Mouse (Mus musculus): ENCODE data around the gene Usp34. TPM values are rescaled to one million over a fixed set of nuclear protein-coding genes. Genes with fewer than 3 reads are reported as not detected.

The Usp34 gene
- polyA plus RNA-seq, 1 experiment from 2014 or later, result 36.9 TPM

DNA sequence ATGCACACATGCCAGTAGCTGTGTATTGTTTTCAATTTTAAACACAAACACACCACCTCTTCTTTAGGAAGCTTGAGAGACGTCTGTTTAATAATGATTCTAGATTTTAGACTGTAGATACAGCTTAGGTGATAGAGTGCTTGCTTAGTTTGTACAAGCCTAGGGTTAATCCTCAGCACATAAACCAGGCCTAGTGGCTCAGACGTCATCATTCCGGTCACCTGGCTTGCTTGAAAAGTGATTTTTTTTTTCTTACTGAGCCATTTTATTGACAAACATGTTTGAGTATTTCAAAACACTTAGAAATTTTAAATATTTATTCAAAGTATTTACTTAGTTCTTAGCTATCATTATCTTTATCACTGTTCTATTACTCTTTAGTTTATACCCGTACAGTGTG is 65.3 kb downstream of the Usp34 start:
- no peak for ATAC-seq (ENCODE audit: insufficient number of reproducible peaks, low FRiP score, low TSS enrichment, low read depth)
- no peak overlapping the region for H3K27ac ChIP-seq (replicated peaks; ENCODE audit: low read depth, low read length)
- no peak overlapping the region for H3K4me3 ChIP-seq (ENCODE audit: low read depth, low read length)
- H3K9ac ChIP-seq (ENCODE audit: low read length), result no peak overlapping the region
- no peak for DNase-seq (ENCODE audit: low spot score)
- H3K4me1 ChIP-seq (ENCODE audit: control insufficient read depth, insufficient read depth, low read length), result no peaks in the 10 kb centered on the region
- no peaks in the 10 kb centered on the region for H3K27me3 ChIP-seq (ENCODE audit: control insufficient read depth, insufficient read depth, low read length)
- no peaks in the 10 kb centered on the region for H3K9me3 ChIP-seq (ENCODE audit: control insufficient read depth, low read length)
- WGBS, result 86% methylated on average over 4 of the region's 4 CpGs
- H3K4me2 ChIP-seq (ENCODE audit: low read depth, severe bottlenecking), result no peak overlapping the region
- H3K36me3 ChIP-seq (ENCODE audit: control insufficient read depth, insufficient read depth, low read length), result peaks cover 3% of the 10 kb centered on the region; the same call in 1 of the 2 replicates

DNA sequence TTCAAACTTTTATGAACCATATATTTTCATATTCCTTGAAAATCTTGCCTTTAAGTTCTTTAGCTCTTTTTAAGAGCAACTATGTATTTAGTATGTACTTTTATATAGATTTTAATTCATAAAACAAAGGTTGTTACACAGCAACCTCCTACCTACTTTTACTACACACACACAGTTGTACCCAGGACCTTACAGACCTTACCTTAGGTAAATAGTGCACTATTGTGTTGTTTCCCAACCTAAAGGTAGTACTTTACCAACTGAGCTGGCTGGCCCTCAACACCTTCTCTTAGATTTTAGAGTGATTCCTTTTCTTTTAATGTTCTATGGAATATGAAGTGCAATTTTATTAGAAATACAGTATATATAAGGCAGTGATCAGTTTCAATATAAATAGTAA is 65.8 kb downstream of the Usp34 start:
- ATAC-seq (ENCODE audit: insufficient number of reproducible peaks, low FRiP score, low TSS enrichment, low read depth), result no peak
- Histone ChIP-seq H3K27me3 (ENCODE audit: control insufficient read depth, insufficient read depth, low read length) (no peaks in the 10 kb centered on the region), H3K36me3 (ENCODE audit: control insufficient read depth, insufficient read depth, low read length) (peaks cover 5% of the 10 kb centered on the region; the same call in 1 of the 2 replicates)

DNA sequence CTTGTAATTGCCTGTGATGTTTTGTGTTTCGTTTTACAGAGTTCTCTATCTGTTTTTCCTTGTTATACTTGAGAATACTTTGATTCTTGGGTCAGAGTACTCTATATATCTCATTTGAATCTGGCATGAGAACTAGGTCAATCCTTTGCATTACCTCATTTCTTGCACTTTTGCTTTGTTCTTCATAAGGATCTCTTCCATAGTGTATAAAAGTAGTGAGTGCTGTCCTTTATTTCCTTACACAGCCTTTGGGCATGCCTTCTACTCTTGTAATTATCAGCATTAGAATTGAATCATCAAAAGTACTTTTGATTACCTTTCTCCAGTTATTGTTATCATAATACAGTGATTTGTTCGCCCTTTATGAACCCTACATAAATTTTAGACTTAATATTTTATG is 73.4 kb downstream of the Usp34 start:
- H3K27ac ChIP-seq (replicated peaks; ENCODE audit: low read depth, low read length), result no peak overlapping the region
- H3K9me3 ChIP-seq (ENCODE audit: control insufficient read depth, low read length), result no peaks in the 10 kb centered on the region
- no peak overlapping the region for H3K4me2 ChIP-seq (ENCODE audit: low read depth, severe bottlenecking)
- no peak for ATAC-seq (ENCODE audit: insufficient number of reproducible peaks, low FRiP score, low TSS enrichment, low read depth)
- 95% methylated on average over 2 of the region's 2 CpGs for WGBS
- no peak overlapping the region for H3K9ac ChIP-seq (ENCODE audit: low read length)
- H3K36me3 ChIP-seq (ENCODE audit: control insufficient read depth, insufficient read depth, low read length), result peaks cover 7% of the 10 kb centered on the region
- DNase-seq (ENCODE audit: low spot score), result no peak
- no peak overlapping the region for H3K4me3 ChIP-seq (ENCODE audit: low read depth, low read length)
- H3K4me1 ChIP-seq (ENCODE audit: control insufficient read depth, insufficient read depth, low read length), result no peaks in the 10 kb centered on the region
- H3K27me3 ChIP-seq (ENCODE audit: control insufficient read depth, insufficient read depth, low read length), result no peaks in the 10 kb centered on the region

More for the DNA sequence above, 65.8 kb downstream of the Usp34 start:
- Histone ChIP-seq H3K4me3 (ENCODE audit: low read depth, low read length) (no peak overlapping the region), H3K4me2 (ENCODE audit: low read depth, severe bottlenecking) (no peak overlapping the region), H3K4me1 (ENCODE audit: control insufficient read depth, insufficient read depth, low read length) (no peaks in the 10 kb centered on the region), H3K27ac (replicated peaks; ENCODE audit: low read depth, low read length) (no peak overlapping the region), H3K9me3 (ENCODE audit: control insufficient read depth, low read length) (no peaks in the 10 kb centered on the region), H3K9ac (ENCODE audit: low read length) (no peak overlapping the region)
- DNase-seq (ENCODE audit: low spot score), result no peak

DNA sequence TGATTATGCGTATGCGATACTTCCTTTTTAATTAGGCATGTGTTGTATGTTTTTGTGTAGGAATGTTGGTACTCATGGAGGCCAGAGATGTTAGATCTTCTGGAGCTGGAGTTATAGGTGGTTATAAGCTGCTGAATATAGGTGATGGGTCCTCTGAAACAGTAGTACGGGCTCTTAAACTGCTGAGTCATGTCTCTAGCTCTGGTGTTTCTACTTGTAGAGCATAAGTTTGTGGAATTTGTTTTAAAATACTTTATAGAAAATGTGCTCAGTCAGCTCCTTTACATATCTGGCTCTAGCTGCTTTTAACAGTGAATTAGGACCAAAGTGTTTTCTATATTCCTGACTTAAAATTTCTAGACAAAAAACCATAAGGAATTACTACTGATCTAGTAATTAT is 73.9 kb downstream of the Usp34 start:
- DNase-seq (ENCODE audit: low spot score) (no peak), ATAC-seq (ENCODE audit: insufficient number of reproducible peaks, low FRiP score, low TSS enrichment, low read depth) (no peak)
- no peaks in the 10 kb centered on the region for H3K9me3 ChIP-seq (ENCODE audit: control insufficient read depth, low read length)
- peaks cover 7% of the 10 kb centered on the region for H3K36me3 ChIP-seq (ENCODE audit: control insufficient read depth, insufficient read depth, low read length)
- H3K27me3 ChIP-seq (ENCODE audit: control insufficient read depth, insufficient read depth, low read length), result no peaks in the 10 kb centered on the region
- no peak overlapping the region for H3K27ac ChIP-seq (replicated peaks; ENCODE audit: low read depth, low read length)
- H3K4me1 ChIP-seq (ENCODE audit: control insufficient read depth, insufficient read depth, low read length), result no peaks in the 10 kb centered on the region
- no peak overlapping the region for H3K4me3 ChIP-seq (ENCODE audit: low read depth, low read length)
- WGBS, result 95% methylated on average over 3 of the region's 3 CpGs
- H3K9ac ChIP-seq (ENCODE audit: low read length), result no peak overlapping the region
- H3K4me2 ChIP-seq (ENCODE audit: low read depth, severe bottlenecking), result no peak overlapping the region

DNA sequence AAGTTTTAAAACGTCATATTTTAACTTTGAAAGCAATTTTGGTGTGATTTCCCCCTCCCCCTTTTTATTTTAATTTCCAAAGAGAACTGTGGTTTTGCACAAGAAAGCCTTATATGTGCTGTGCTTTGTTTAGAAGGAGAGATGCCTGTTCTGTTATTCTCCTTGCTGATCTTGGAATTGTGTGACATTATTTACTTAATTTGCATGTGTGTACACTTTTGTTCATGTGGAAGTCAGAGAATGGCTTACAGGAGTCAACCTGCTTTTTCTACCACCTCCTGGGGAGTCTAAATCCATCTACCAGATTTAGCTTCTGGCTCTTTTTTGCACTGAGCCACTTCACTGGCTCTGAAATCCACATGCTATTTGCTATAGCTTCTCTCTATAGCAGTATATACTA is 76.1 kb downstream of the Usp34 start:
- Histone ChIP-seq H3K9ac (ENCODE audit: low read length) (no peak overlapping the region), H3K9me3 (ENCODE audit: control insufficient read depth, low read length) (no peaks in the 10 kb centered on the region), H3K4me2 (ENCODE audit: low read depth, severe bottlenecking) (no peak overlapping the region), H3K27ac (replicated peaks; ENCODE audit: low read depth, low read length) (no peak overlapping the region), H3K4me3 (ENCODE audit: low read depth, low read length) (no peak overlapping the region), H3K36me3 (ENCODE audit: control insufficient read depth, insufficient read depth, low read length) (peaks cover 5% of the 10 kb centered on the region), H3K27me3 (ENCODE audit: control insufficient read depth, insufficient read depth, low read length) (no peaks in the 10 kb centered on the region), H3K4me1 (ENCODE audit: control insufficient read depth, insufficient read depth, low read length) (no peaks in the 10 kb centered on the region)
- ATAC-seq (ENCODE audit: insufficient number of reproducible peaks, low FRiP score, low TSS enrichment, low read depth), result no peak
- no peak for DNase-seq (ENCODE audit: low spot score)
- 85% methylated on average over 1 of the region's 1 CpGs for WGBS

DNA sequence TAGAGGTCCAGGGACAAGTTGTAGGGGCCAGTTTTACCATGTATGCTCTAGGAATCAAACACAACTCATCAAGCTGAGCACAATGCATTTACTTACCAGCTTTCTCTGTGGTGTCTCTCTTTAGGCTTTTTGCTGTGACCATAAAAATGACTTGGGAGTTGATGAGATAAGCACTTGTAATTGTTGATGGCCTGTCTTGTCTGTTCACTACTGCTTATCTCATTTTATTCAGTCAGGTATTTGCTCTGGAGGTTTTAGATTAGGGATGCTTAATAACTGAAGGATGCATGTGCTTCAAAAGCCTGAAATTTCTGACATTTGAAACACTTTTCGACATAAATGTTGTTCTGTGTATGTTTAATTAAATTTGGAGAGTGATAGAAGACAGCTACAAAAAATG is 83.0 kb downstream of the Usp34 start:
- no peaks in the 10 kb centered on the region for H3K27me3 ChIP-seq (ENCODE audit: control insufficient read depth, insufficient read depth, low read length)
- no peak overlapping the region for H3K4me2 ChIP-seq (ENCODE audit: low read depth, severe bottlenecking)
- no peak overlapping the region for H3K4me3 ChIP-seq (ENCODE audit: low read depth, low read length)
- H3K36me3 ChIP-seq (ENCODE audit: control insufficient read depth, insufficient read depth, low read length), result peaks cover 2% of the 10 kb centered on the region; the same call in 1 of the 2 replicates
- no peaks in the 10 kb centered on the region for H3K4me1 ChIP-seq (ENCODE audit: control insufficient read depth, insufficient read depth, low read length)
- H3K9ac ChIP-seq (ENCODE audit: low read length), result no peak overlapping the region
- ATAC-seq (ENCODE audit: insufficient number of reproducible peaks, low FRiP score, low TSS enrichment, low read depth), result no peak
- WGBS, result 87% methylated on average over 1 of the region's 1 CpGs
- no peaks in the 10 kb centered on the region for H3K9me3 ChIP-seq (ENCODE audit: control insufficient read depth, low read length)
- DNase-seq (ENCODE audit: low spot score), result no peak
- H3K27ac ChIP-seq (replicated peaks; ENCODE audit: low read depth, low read length), result no peak overlapping the region

DNA sequence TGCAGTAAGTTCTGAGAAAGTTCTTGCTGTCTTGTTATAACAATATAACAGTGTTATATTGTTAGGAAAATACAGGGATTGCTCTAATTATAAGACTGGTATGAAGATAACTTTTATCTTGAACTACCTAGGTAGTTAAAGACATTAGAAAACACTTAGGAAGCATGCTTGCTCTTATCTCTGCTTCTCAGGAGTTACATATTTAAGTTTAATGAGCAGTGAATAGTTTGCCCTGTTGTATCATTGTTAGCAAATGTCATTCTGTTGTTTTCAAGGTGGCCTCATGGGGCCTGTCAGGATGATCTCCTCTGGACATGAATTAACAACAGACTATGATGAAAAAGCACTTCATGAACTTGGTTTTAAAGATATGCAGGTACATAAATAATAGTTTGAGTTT is 85.9 kb downstream of the Usp34 start:
- H3K27ac ChIP-seq (replicated peaks; ENCODE audit: low read depth, low read length), result no peak overlapping the region
- no peak overlapping the region for H3K9ac ChIP-seq (ENCODE audit: low read length)
- no peaks in the 10 kb centered on the region for H3K9me3 ChIP-seq (ENCODE audit: control insufficient read depth, low read length)
- peaks cover 4% of the 10 kb centered on the region; the same call in 1 of the 2 replicates for H3K36me3 ChIP-seq (ENCODE audit: control insufficient read depth, insufficient read depth, low read length)
- no peaks in the 10 kb centered on the region for H3K27me3 ChIP-seq (ENCODE audit: control insufficient read depth, insufficient read depth, low read length)
- no peak overlapping the region for H3K4me3 ChIP-seq (ENCODE audit: low read depth, low read length)
- H3K4me2 ChIP-seq (ENCODE audit: low read depth, severe bottlenecking), result no peak overlapping the region
- DNase-seq (ENCODE audit: low spot score) (no peak), ATAC-seq (ENCODE audit: insufficient number of reproducible peaks, low FRiP score, low TSS enrichment, low read depth) (no peak)
- H3K4me1 ChIP-seq (ENCODE audit: control insufficient read depth, insufficient read depth, low read length), result no peaks in the 10 kb centered on the region

DNA sequence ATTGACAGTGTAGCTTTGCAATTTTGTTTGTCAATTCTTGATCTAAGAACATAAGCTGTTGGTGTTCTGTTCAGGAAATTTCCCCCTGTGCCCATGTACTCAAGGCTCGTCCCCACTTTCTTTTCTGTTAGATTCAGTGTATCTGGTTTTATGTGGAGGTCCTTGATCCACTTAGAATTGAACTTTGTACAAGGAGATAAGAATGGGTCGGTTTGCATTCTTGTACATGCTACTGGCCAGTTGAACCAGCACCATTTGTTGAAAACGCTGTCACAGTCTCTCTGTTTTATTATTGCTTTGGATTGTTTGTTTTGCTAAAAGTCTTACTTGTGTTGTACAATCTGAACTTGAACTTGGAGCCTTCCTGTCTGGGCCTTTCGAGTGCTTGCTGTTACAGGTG is 89.9 kb downstream of the Usp34 start:
- Histone ChIP-seq H3K4me2 (ENCODE audit: low read depth, severe bottlenecking) (no peak overlapping the region), H3K4me1 (ENCODE audit: control insufficient read depth, insufficient read depth, low read length) (no peaks in the 10 kb centered on the region), H3K27me3 (ENCODE audit: control insufficient read depth, insufficient read depth, low read length) (no peaks in the 10 kb centered on the region), H3K27ac (replicated peaks; ENCODE audit: low read depth, low read length) (no peak overlapping the region), H3K4me3 (ENCODE audit: low read depth, low read length) (no peak overlapping the region), H3K9me3 (ENCODE audit: control insufficient read depth, low read length) (no peaks in the 10 kb centered on the region), H3K36me3 (ENCODE audit: control insufficient read depth, insufficient read depth, low read length) (peaks cover 2% of the 10 kb centered on the region; the same call in 1 of the 2 replicates), H3K9ac (ENCODE audit: low read length) (no peak overlapping the region)
- no peak for ATAC-seq (ENCODE audit: insufficient number of reproducible peaks, low FRiP score, low TSS enrichment, low read depth)
- WGBS, result 93% methylated on average over 4 of the region's 4 CpGs
- no peak for DNase-seq (ENCODE audit: low spot score)

DNA sequence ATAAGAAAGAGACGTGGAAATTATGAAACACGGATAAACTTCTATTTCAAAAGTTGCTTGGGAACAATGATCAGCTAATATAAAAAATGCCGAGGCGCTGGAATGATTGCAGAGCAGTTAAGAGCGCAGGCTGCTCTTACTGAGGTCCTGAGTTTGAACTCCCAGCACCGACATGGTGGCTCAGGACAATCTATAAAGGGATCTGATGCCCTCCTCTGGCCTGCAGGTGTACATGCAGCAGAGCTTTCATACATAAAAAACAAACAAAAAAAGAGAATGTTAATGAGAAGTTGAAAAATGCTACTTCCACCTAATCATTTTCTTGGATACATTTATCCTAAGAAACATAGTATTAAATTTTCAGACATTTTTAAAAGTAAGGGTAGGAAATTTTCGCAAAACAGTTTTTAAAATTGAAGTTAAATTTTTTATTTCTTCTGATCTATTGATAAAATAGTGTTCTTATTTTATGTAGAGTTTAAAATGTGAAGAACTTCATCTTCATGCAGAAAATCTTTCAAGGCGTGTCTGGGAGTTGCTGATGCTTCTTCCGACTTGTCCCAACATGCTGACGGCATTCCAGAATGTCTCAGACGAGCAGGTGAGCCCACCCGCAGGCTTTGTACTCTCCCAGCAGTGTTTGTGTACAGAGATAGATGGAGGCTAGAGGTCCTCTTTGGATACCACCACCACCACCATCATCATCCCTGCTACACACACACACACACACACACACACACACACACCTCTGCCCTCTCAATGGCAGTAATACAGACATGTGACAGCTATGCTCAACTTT is 94.5 kb downstream of the Usp34 start:
- Histone ChIP-seq H3K36me3 (ENCODE audit: control insufficient read depth, insufficient read depth, low read length) (no peaks in the 10 kb centered on the region; the same call in 1 of the 2 replicates), H3K9ac (ENCODE audit: low read length) (no peak overlapping the region), H3K27me3 (ENCODE audit: control insufficient read depth, insufficient read depth, low read length) (no peaks in the 10 kb centered on the region), H3K4me1 (ENCODE audit: control insufficient read depth, insufficient read depth, low read length) (no peaks in the 10 kb centered on the region), H3K27ac (replicated peaks; ENCODE audit: low read depth, low read length) (no peak overlapping the region), H3K9me3 (ENCODE audit: control insufficient read depth, low read length) (no peaks in the 10 kb centered on the region), H3K4me3 (ENCODE audit: low read depth, low read length) (no peak overlapping the region), H3K4me2 (ENCODE audit: low read depth, severe bottlenecking) (no peak overlapping the region)
- WGBS, result 89% methylated on average over 12 of the region's 12 CpGs
- no peak for ATAC-seq (ENCODE audit: insufficient number of reproducible peaks, low FRiP score, low TSS enrichment, low read depth)
- no peak for DNase-seq (ENCODE audit: low spot score)
